Mouse (Mus musculus) midbrain, embryonic 14.5 days (tissue): Measurements from ENCODE around the gene Nrbf2. TPM values are rescaled to one million over a fixed set of nuclear protein-coding genes. Genes with fewer than 3 reads are reported as not detected.

Source experiments
- ATAC-seq: fragments of 200-750 bp; cut with Nextera tagmentation; 2 replicates; pipeline ENCODE4 v1.8.0; 2017; ENCODE audit warnings: moderate number of reproducible peaks, moderate library complexity; ENCODE audit not compliant: low FRiP score, low TSS enrichment
- DNase-seq: peaks from one replicate; pipeline ENCODE4 v3.0.0-alpha.2; 2015
- H3K27ac ChIP-seq: fragments of 300-500 bp; sonication (generic); replicated peaks from 2 replicates; pipeline ENCODE4 v1.5.1; 2014; ENCODE audit warnings: mild to moderate bottlenecking, low read depth, low read length, moderate library complexity
- H3K27me3 ChIP-seq: fragments of 300-500 bp; sonication (generic); 2 replicates; pipeline ENCODE4 v1.6.1; 2014; ENCODE audit warnings: low read length, control low read depth, mixed read lengths; ENCODE audit not compliant: control insufficient read depth, insufficient read depth
- H3K36me3 ChIP-seq: fragments of 300-500 bp; sonication (generic); 2 replicates; pipeline ENCODE4 v1.6.1; 2014; ENCODE audit warnings: low read length, control low read depth; ENCODE audit not compliant: control insufficient read depth, insufficient read depth
- H3K4me1 ChIP-seq: fragments of 300-500 bp; sonication (generic); 2 replicates; pipeline ENCODE4 v1.6.1; 2014; ENCODE audit warnings: mild to moderate bottlenecking, antibody characterized with exemption, low read length, control low read depth; ENCODE audit not compliant: control insufficient read depth, insufficient read depth
- H3K4me2 ChIP-seq: fragments of 300-500 bp; sonication (generic); 2 replicates; pipeline ENCODE4 v1.6.1; 2014; ENCODE audit warnings: mild to moderate bottlenecking, low read length, moderate library complexity
- H3K4me3 ChIP-seq: fragments of 300-500 bp; sonication (generic); replicated peaks from 2 replicates; pipeline ENCODE4 v1.5.1; 2014; ENCODE audit warnings: low read depth, low read length
- H3K9ac ChIP-seq: fragments of 300-500 bp; sonication (generic); replicated peaks from 2 replicates; pipeline ENCODE4 v1.6.1; 2014; ENCODE audit warnings: mild to moderate bottlenecking, low read length, moderate library complexity
- H3K9me3 ChIP-seq: fragments of 300-500 bp; sonication (generic); 2 replicates; pipeline ENCODE4 v1.6.1; 2016; ENCODE audit warnings: low read length, control low read depth, mixed read lengths; ENCODE audit not compliant: control insufficient read depth
- WGBS: fragments of 180-500 bp; shearing (Covaris S2); extraction: QIAGEN DNeasy Blood & Tissue Kit; methylation state at CpG from one replicate; pipeline ENCODE4 v1.1.7; 2014; 5-methylcytosine and 5-hydroxymethylcytosine counted together
- polyA plus RNA-seq: library from polyadenylated mRNA; unstranded; fragments of >200 nt; fragmentation: Nextera tagmentation; extraction: Ambion mirVana; gene quantifications from 2 replicates; pipeline ENCODE4 v1.2.1, GENCODE M21; 2014

Nrbf2 gene
- polyA plus RNA-seq, 1 experiment from 2014 or later: 45.0 TPM

DNA sequence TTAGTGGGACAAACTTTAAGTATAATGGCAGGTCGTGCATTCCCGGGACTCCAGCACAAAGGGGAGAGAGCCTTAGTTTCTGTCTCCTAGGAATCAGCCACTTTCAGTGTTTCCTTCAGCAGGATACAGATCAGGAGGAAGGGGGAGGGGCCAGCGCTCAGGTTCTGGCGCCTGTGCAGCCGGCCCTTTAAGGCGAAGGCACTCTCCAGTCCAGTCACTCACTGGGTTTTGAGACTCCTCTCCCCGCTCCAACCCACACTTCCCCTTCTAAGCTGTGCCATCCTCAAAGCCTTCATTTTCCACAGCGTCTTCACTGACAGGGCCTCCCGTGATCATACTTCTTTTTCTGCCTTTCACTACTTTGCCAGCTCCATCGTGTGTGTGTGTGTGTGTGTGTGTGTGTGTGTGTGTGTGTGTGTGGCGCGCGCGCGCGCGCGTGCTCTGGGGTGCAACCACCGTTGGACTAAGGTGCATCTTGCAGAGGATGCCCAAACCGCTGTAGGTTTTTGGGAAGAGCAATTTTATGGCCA, 32.9 kb upstream of the Nrbf2 start:
- no peaks in the 10 kb centered on the region for H3K27me3 ChIP-seq
- H3K9me3 ChIP-seq: no peaks in the 10 kb centered on the region
- peak overlapping the region; percentile 52 for H3K4me2 ChIP-seq
- H3K27ac ChIP-seq: no peak overlapping the region
- peak; percentile 53 for DNase-seq
- ATAC-seq: no peak
- WGBS: 2% methylated on average over 20 of the region's 20 CpGs
- H3K4me1 ChIP-seq: no peaks in the 10 kb centered on the region; the same call in 1 of the 2 replicates
- peak overlapping the region; percentile 21; the same call in 1 of the 2 replicates for H3K4me3 ChIP-seq
- H3K9ac ChIP-seq: peak overlapping the region; percentile 26; the same call in 1 of the 2 replicates
- H3K36me3 ChIP-seq: no peaks in the 10 kb centered on the region

DNA sequence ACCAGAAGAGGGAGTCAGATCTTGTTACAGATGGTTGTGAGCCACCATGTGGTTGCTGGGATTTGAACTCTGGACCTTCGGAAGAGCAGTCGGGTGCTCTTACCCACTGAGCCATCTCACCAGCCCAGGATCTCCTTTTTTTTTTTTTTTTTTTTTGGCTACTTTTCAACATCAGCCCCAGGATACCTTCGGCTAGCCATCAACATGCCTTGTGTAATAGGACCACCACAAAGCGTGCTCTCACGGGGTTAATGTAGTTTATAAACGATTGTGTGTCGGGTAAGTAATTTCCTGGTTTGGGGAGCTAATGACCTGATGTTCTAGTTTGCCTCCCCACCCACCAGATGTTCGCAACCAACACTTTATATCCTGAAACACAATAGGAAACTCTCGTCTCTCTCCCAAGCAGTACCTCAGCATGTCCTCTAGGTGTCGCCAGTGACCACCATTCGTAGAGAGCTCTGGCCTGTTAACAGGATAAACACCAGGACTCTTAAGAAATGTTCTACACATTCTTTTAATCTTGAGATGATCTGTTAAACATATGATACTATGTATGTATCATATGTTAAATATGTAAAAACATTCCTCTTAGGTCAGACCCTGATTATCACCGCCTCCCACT, 29.8 kb upstream of the Nrbf2 start:
- no peaks in the 10 kb centered on the region for H3K36me3 ChIP-seq
- DNase-seq: peak; percentile 87

DNA sequence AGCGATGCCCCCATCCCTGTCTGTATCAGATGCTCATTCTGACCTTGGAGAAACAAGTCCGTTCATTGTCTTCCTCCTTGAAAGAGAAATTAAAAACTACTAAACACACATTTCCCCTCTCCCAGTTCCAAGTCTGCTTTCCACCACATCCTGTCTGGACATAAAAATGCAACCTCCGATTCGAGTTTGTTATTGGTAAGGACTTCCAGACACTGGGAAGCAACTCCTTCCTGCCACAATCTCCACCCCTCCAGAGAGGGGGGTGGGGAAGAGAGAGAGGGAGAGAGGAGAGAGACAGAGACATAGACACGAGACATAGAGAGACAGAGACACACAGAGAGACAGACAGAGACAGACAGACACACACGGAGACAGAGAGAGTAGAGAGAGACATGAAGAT, 27.4 kb upstream of the Nrbf2 start:
- Histone ChIP-seq H3K36me3 (no peaks in the 10 kb centered on the region), H3K27ac (no peak overlapping the region), H3K9ac (no peak overlapping the region), H3K4me3 (no peak overlapping the region), H3K4me1 (no peaks in the 10 kb centered on the region), H3K27me3 (no peaks in the 10 kb centered on the region), H3K9me3 (no peaks in the 10 kb centered on the region), H3K4me2 (no peak overlapping the region)
- ATAC-seq: no peak
- 76% methylated on average over 6 of the region's 6 CpGs for whole genome bisulfite sequencing
- DNase-seq: no peak

More for the DNA sequence above, 29.8 kb upstream of the Nrbf2 start:
- Histone ChIP-seq H3K27ac (no peak overlapping the region), H3K9ac (no peak overlapping the region), H3K27me3 (no peaks in the 10 kb centered on the region), H3K4me1 (no peaks in the 10 kb centered on the region; the same call in 1 of the 2 replicates), H3K4me3 (no peak overlapping the region), H3K4me2 (no peak overlapping the region), H3K9me3 (no peaks in the 10 kb centered on the region)
- ATAC-seq: peak; percentile 29; the same call in 1 of the 2 replicates
- WGBS: 13% methylated on average over 10 of the region's 12 CpGs

DNA sequence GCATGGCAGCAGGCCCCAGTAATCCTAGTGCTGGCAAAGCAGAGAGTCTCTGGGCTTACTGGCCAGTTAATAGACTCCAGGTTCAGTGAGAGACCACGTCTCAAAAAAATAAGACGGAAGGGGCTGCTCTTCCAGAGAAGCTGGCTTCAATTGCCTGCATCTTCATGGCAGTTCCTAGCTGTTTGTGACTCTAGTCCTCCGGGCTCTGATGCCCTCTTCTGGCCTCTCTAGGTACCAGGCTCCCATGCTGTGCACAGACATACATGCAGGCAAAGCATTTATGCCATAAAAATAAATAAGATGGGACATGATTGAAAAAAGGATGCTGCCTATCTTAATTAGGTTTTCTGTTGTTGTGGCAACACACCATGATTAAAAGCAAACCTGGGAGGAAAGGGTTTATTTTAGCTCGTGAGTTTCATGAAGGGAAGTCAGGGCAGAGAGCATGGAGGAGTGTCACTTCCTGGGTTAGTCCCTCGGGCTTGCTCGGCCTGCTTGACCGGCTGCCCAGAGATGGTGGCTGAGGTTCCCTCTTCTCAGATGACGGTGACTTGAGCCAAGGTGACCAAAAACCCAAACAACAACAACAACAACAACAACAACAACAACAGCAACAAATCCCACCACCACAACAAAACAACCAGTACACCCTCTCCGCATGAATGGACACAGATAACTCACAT, 26.3 kb upstream of the Nrbf2 start:
- peak; percentile 70; the same call in 1 of the 2 replicates for ATAC-seq

GRCm38 (mm10) chr10:67309483-67310138, 24.5 kb upstream of the Nrbf2 start:
- no peak overlapping the region for H3K27ac ChIP-seq
- H3K4me3 ChIP-seq: no peak overlapping the region
- DNase-seq: no peak
- H3K4me2 ChIP-seq: no peak overlapping the region
- H3K9me3 ChIP-seq: no peaks in the 10 kb centered on the region
- WGBS: 81% methylated on average over 7 of the region's 7 CpGs
- no peak overlapping the region for H3K9ac ChIP-seq
- no peaks in the 10 kb centered on the region for H3K27me3 ChIP-seq
- H3K4me1 ChIP-seq: no peaks in the 10 kb centered on the region
- ATAC-seq: no peak
- no peaks in the 10 kb centered on the region for H3K36me3 ChIP-seq

More for the DNA sequence above, 26.3 kb upstream of the Nrbf2 start:
- Histone ChIP-seq H3K4me1 (no peaks in the 10 kb centered on the region), H3K4me2 (no peak overlapping the region), H3K36me3 (no peaks in the 10 kb centered on the region), H3K27ac (no peak overlapping the region), H3K27me3 (no peaks in the 10 kb centered on the region), H3K4me3 (no peak overlapping the region), H3K9me3 (no peaks in the 10 kb centered on the region), H3K9ac (no peak overlapping the region)
- DNase-seq: peak; percentile 85
- WGBS: 39% methylated on average over 9 of the region's 9 CpGs

DNA sequence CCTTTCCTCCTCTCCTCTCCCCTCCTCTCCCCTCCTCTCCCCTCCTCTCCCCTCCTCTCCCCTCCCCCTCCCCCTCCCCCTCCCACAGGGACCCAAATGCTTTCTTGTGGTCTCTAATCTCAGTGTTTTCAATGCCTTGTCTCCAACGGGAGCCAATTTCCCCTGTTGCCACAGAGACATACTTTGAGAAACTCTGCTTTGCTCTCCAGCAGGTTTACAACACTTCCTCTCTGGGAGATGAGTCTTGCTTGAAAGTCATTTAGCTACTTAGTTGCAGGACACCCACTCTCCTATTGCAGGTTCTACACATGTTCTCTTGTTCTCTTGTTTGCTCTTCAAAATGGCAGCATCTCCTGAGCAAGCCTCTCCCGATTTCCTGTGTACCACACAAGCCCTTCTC, 17.2 kb upstream of the Nrbf2 start:
- Histone ChIP-seq H3K9ac (no peak overlapping the region), H3K36me3 (no peaks in the 10 kb centered on the region), H3K9me3 (no peaks in the 10 kb centered on the region), H3K4me1 (no peaks in the 10 kb centered on the region), H3K27me3 (no peaks in the 10 kb centered on the region), H3K4me3 (no peak overlapping the region), H3K4me2 (no peak overlapping the region), H3K27ac (no peak overlapping the region)
- WGBS: 70% methylated on average over 2 of the region's 2 CpGs
- DNase-seq (no peak), ATAC-seq (no peak)

- no peaks in the 10 kb centered on the region for H3K36me3 ChIP-seq
- ATAC-seq: no peak
- H3K27ac ChIP-seq: no peak overlapping the region
- H3K4me2 ChIP-seq: no peak overlapping the region
- DNase-seq: no peak
- H3K9ac ChIP-seq: no peak overlapping the region
- H3K4me3 ChIP-seq: no peak overlapping the region
- H3K4me1 ChIP-seq: no peaks in the 10 kb centered on the region
- 89% methylated on average over 6 of the region's 6 CpGs for WGBS
- H3K9me3 ChIP-seq: no peaks in the 10 kb centered on the region
- H3K27me3 ChIP-seq: no peaks in the 10 kb centered on the region
These were observed 15.9 kb upstream of the Nrbf2 start for GRCm38 (mm10) chr10:67301046-67301445.

DNA sequence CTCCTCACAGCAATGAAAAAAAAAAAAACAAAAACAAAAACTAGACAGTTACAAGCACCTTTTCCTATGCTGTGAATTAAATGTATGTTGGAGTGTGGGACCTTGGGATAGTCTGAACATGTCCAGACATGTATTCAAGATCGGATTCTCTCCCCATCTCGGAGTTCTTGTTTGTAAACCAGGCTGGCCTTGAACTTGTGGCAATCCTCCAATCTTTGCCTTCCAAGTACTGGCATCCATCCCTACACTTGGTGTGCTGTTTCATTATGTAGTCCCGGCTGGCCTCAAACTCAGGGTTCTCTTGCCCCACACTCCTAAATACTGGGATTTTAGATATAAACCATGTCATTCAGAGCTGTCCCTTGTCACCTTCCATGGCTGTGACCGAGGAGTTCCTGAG, 14.2 kb upstream of the Nrbf2 start:
- no peak for ATAC-seq
- no peak overlapping the region for H3K27ac ChIP-seq
- no peak for DNase-seq
- no peaks in the 10 kb centered on the region for H3K27me3 ChIP-seq
- no peaks in the 10 kb centered on the region for H3K36me3 ChIP-seq
- 89% methylated on average over 4 of the region's 4 CpGs for WGBS
- H3K4me1 ChIP-seq: no peaks in the 10 kb centered on the region
- no peaks in the 10 kb centered on the region for H3K9me3 ChIP-seq
- H3K4me2 ChIP-seq: no peak overlapping the region
- no peak overlapping the region for H3K4me3 ChIP-seq
- no peak overlapping the region for H3K9ac ChIP-seq
